Mouse (Mus musculus) myocyte (in vitro differentiated cells): Measurements from ENCODE around the gene Lrp5. TPM values are rescaled to one million over a fixed set of nuclear protein-coding genes. Genes with fewer than 3 reads are reported as not detected.

Experiments
- H3K27me3 ChIP-seq: one replicate; pipeline ENCODE4 v1.6.1; 2011; ENCODE audit not compliant: control insufficient read depth, insufficient read depth, insufficient read length
- H3K36me3 ChIP-seq: one replicate; pipeline ENCODE4 v1.6.1; 2011; ENCODE audit not compliant: control insufficient read depth, insufficient read depth
- H3K4me2 ChIP-seq: one replicate; pipeline ENCODE4 v1.6.1; 2011; ENCODE audit warnings: low read depth, control low read depth
- H3K4me3 ChIP-seq: one replicate; pipeline ENCODE4 v1.5.1; 2011; ENCODE audit warnings: mild to moderate bottlenecking, control low read depth, moderate library complexity
- H3K79me2 ChIP-seq: one replicate; pipeline ENCODE4 v1.6.1; 2011; ENCODE audit not compliant: control insufficient read depth, insufficient read depth
- H3ac ChIP-seq: one replicate; pipeline ENCODE4 v1.6.1; 2011; ENCODE audit not compliant: control insufficient read depth, insufficient read length
- CEBPB ChIP-seq: IDR thresholded peaks from 2 replicates; pipeline ENCODE4 v1.6.1; 2011; ENCODE audit warnings: mild to moderate bottlenecking, moderate library complexity; ENCODE audit not compliant: poor library complexity, insufficient read depth, severe bottlenecking
- E2F4 ChIP-seq: IDR thresholded peaks from one replicate; pipeline ENCODE4 v1.6.1; 2011; ENCODE audit warnings: mild to moderate bottlenecking, control low read depth, moderate library complexity; ENCODE audit not compliant: insufficient read depth
- MAX ChIP-seq: IDR thresholded peaks from one replicate; pipeline ENCODE4 v1.6.1; 2011; ENCODE audit warnings: low read depth, mild to moderate bottlenecking, control low read depth
- MYOD1 ChIP-seq, 3 experiments: IDR thresholded peaks; one replicate each; pipeline ENCODE4 v1.6.1; 2011; ENCODE audit warnings: control low read depth in 2 of 3, low read depth in 2 of 3, mild to moderate bottlenecking in 2 of 3, moderate library complexity in 1 of 3; ENCODE audit not compliant: insufficient read length in 2 of 3, control insufficient read depth in 1 of 3
- MYOG ChIP-seq, 3 experiments: IDR thresholded peaks; one replicate each; pipeline ENCODE4 v1.6.1; 2011; ENCODE audit warnings: control low read depth in 2 of 3, low read depth in 2 of 3, mild to moderate bottlenecking in 2 of 3; ENCODE audit not compliant: insufficient read length in 2 of 3, control insufficient read depth in 1 of 3, insufficient read depth in 1 of 3
- POLR2A ChIP-seq: IDR thresholded peaks from one replicate; pipeline ENCODE4 v1.6.1; 2011; ENCODE audit warnings: low read depth, mild to moderate bottlenecking, control low read depth, moderate library complexity; ENCODE audit not compliant: insufficient read length
- POLR2AphosphoS2 ChIP-seq: IDR thresholded peaks from one replicate; pipeline ENCODE4 v1.6.1; 2011; ENCODE audit warnings: low read depth, control low read depth; ENCODE audit not compliant: insufficient read length
- REST ChIP-seq: IDR thresholded peaks from one replicate; pipeline ENCODE4 v1.6.1; 2011; ENCODE audit warnings: mild to moderate bottlenecking, control low read depth, moderate library complexity; ENCODE audit not compliant: insufficient read depth, insufficient read length
- SRF ChIP-seq: IDR thresholded peaks from one replicate; pipeline ENCODE4 v1.6.1; 2011; ENCODE audit warnings: low read depth; ENCODE audit not compliant: control insufficient read depth, insufficient read length
- TCF12 ChIP-seq: IDR thresholded peaks from one replicate; pipeline ENCODE4 v1.6.1; 2011; ENCODE audit warnings: mild to moderate bottlenecking, control low read depth; ENCODE audit not compliant: poor library complexity, insufficient read depth, severe bottlenecking
- TCF3 ChIP-seq: IDR thresholded peaks from one replicate; pipeline ENCODE4 v1.6.1; 2011; ENCODE audit warnings: low read depth, control low read depth; ENCODE audit not compliant: insufficient read length
- USF1 ChIP-seq: IDR thresholded peaks from one replicate; pipeline ENCODE4 v1.6.1; 2011; ENCODE audit warnings: low read depth, mild to moderate bottlenecking, control low read depth, moderate library complexity
- polyA plus RNA-seq: library from polyadenylated mRNA; unstranded; fragments of >200 nt; fragmentation: generic; extraction: Trizol; gene quantifications from one replicate; pipeline ENCODE4 v1.2.1, GENCODE M21; 2012; ENCODE audit warnings: missing spikeins

Lrp5 gene
- polyA plus RNA-seq, 1 experiment: 42.5 TPM

- Histone ChIP-seq H3K27me3 (no peaks in the 10 kb centered on the region), H3K36me3 (peaks cover 28% of the 10 kb centered on the region)
Measured at GRCm38 (mm10) chr19:3656144-3656543, 30.2 kb downstream of the Lrp5 start.

GRCm38 (mm10) chr19:3654940-3655339 is 31.4 kb downstream of the Lrp5 start:
- TF ChIP-seq POLR2AphosphoS2 (no peak), E2F4 (no peak), MYOD1 (IDR thresholded peaks at IDR 0.05; ENCODE audit: control insufficient read depth in 1 of 3, insufficient read length in 2 of 3, low read depth in 2 of 3) (no peak), USF1 (no peak), MYOG (IDR thresholded peaks at IDR 0.05; ENCODE audit: control insufficient read depth in 1 of 3, insufficient read depth in 1 of 3, insufficient read length in 2 of 3, low read depth in 2 of 3) (no peak), REST (no peak), CEBPB (no peak), POLR2A (no peak), TCF12 (no peak), MAX (no peak), TCF3 (no peak), SRF (no peak)
- no peaks in the 10 kb centered on the region for H3K27me3 ChIP-seq
- H3K4me3 ChIP-seq: no peak overlapping the region
- H3K4me2 ChIP-seq: no peak overlapping the region
- H3K79me2 ChIP-seq: no peaks in the 10 kb centered on the region
- peaks cover 32% of the 10 kb centered on the region for H3K36me3 ChIP-seq
- H3ac ChIP-seq: no peak overlapping the region

More at GRCm38 (mm10) chr19:3656144-3656543, 30.2 kb downstream of the Lrp5 start:
- TF ChIP-seq E2F4 (no peak), SRF (no peak), POLR2A (no peak), MYOD1 (IDR thresholded peaks at IDR 0.05; ENCODE audit: control insufficient read depth in 1 of 3, insufficient read length in 2 of 3, low read depth in 2 of 3) (no peak), TCF3 (no peak), CEBPB (no peak), USF1 (no peak), MYOG (IDR thresholded peaks at IDR 0.05; ENCODE audit: control insufficient read depth in 1 of 3, insufficient read depth in 1 of 3, insufficient read length in 2 of 3, low read depth in 2 of 3) (no peak), POLR2AphosphoS2 (no peak), REST (no peak), MAX (no peak), TCF12 (no peak)
- no peak overlapping the region for H3K4me3 ChIP-seq
- H3K79me2 ChIP-seq: peaks cover 4% of the 10 kb centered on the region
- H3ac ChIP-seq: no peak overlapping the region
- no peak overlapping the region for H3K4me2 ChIP-seq

DNA sequence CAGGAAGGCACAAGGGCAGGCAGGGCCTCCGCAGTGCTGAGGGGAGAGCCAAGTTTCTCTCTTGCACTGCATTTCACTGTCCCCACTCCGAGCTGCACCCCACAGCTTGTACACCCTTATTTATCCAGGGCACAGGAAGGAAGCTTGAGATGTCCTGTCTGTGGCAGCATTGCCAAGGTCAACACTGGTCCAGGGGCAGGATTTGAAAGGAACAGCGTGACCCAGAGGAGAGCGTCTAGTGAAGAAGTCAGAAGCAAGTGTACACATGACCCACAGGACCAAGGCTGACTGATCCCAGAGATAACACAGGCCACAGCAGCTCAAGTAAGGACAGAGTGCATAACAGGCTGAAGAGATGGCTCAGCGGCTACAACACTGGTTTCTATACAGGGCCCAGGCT is 32.3 kb downstream of the Lrp5 start:
- Histone ChIP-seq H3ac (no peak overlapping the region), H3K79me2 (no peaks in the 10 kb centered on the region), H3K4me3 (no peak overlapping the region), H3K27me3 (no peaks in the 10 kb centered on the region), H3K4me2 (no peak overlapping the region), H3K36me3 (peaks cover 34% of the 10 kb centered on the region)
- TF ChIP-seq MYOG (IDR thresholded peaks at IDR 0.05; ENCODE audit: control insufficient read depth in 1 of 3, insufficient read depth in 1 of 3, insufficient read length in 2 of 3, low read depth in 2 of 3): no peak
- no peak for TF ChIP-seq USF1
- TF ChIP-seq TCF3: no peak
- no peak for TF ChIP-seq CEBPB
- no peak for TF ChIP-seq MYOD1 (IDR thresholded peaks at IDR 0.05; ENCODE audit: control insufficient read depth in 1 of 3, insufficient read length in 2 of 3, low read depth in 2 of 3)
- no peak for TF ChIP-seq POLR2AphosphoS2
- TF ChIP-seq SRF: no peak
- no peak for TF ChIP-seq E2F4
- no peak for TF ChIP-seq TCF12
- no peak for TF ChIP-seq POLR2A

GRCm38 (mm10) chr19:3653508-3653907 is 32.9 kb downstream of the Lrp5 start:
- H3K79me2 ChIP-seq: no peaks in the 10 kb centered on the region
- no peak overlapping the region for H3K4me3 ChIP-seq
- no peak overlapping the region for H3ac ChIP-seq
- TF ChIP-seq MYOG (IDR thresholded peaks at IDR 0.05; ENCODE audit: control insufficient read depth in 1 of 3, insufficient read depth in 1 of 3, insufficient read length in 2 of 3, low read depth in 2 of 3): no peak
- H3K4me2 ChIP-seq: no peak overlapping the region
- H3K27me3 ChIP-seq: no peaks in the 10 kb centered on the region
- peaks cover 29% of the 10 kb centered on the region for H3K36me3 ChIP-seq

GRCm38 (mm10) chr19:3651989-3652388 is 34.4 kb downstream of the Lrp5 start:
- TF ChIP-seq CEBPB: no peak
- no peak for TF ChIP-seq MYOD1 (IDR thresholded peaks at IDR 0.05; ENCODE audit: control insufficient read depth in 1 of 3, insufficient read length in 2 of 3, low read depth in 2 of 3)
- TF ChIP-seq TCF3: no peak
- no peak for TF ChIP-seq USF1
- no peak for TF ChIP-seq MYOG (IDR thresholded peaks at IDR 0.05; ENCODE audit: control insufficient read depth in 1 of 3, insufficient read depth in 1 of 3, insufficient read length in 2 of 3, low read depth in 2 of 3)
- H3K4me3 ChIP-seq: no peak overlapping the region
- no peaks in the 10 kb centered on the region for H3K79me2 ChIP-seq
- H3ac ChIP-seq: no peak overlapping the region
- peaks cover 20% of the 10 kb centered on the region for H3K36me3 ChIP-seq
- H3K4me2 ChIP-seq: no peak overlapping the region
- H3K27me3 ChIP-seq: no peaks in the 10 kb centered on the region
